Mouse (Mus musculus) left cerebral cortex, postnatal 36 days (tissue): Measurements from ENCODE around the gene Rasa3. TPM values are rescaled to one million over a fixed set of nuclear protein-coding genes. Genes with fewer than 3 reads are reported as not detected.

Source experiments
- DNase-seq, 2 experiments: peaks; one replicate each; pipeline ENCODE4 v3.0.0; 2021 to 2022; ENCODE audit warnings: low spot score in 2 of 2, mixed read lengths in 1 of 2
- intact Hi-C: fragments of 180-260 bp; cut with DNase I; formaldehyde crosslinking; loops from one replicate; pipeline ENCODE4 v1.15.1; 2025
- total RNA-seq, 2 experiments: library from RNA; stranded (reverse); gene quantifications; 2 replicates each; pipeline ENCODE4 v1.2.3; 2021

Gene Rasa3
- total RNA-seq, result 10 to 100 TPM; 57.0 to 62.5 TPM

- intact Hi-C loops, result loop anchor here (5.0 kb wide), 2 partner anchors 35 to 125 kb away; no protein-coding TSS in a partner anchor
- peak; percentile 93 to 95 for DNase-seq
These were observed at the start of gene Rasa3 for GRCm38 (mm10) chr8:13677413-13677883. TSS of gene Rasa3 (minus strand) at chr8:13677603.

- intact Hi-C loops, result loop anchor here (5.0 kb wide), 1 partner anchor 173 kb away; no protein-coding TSS in a partner anchor
- no peak for DNase-seq
These were observed 48.3 kb upstream of the Rasa3 start for GRCm38 (mm10) chr8:13725722-13726121.

- intact Hi-C loops, result no loop called here
- DNase-seq, result no peak
These were observed 41.6 kb upstream of the Rasa3 start for GRCm38 (mm10) chr8:13718980-13719379.

DNA sequence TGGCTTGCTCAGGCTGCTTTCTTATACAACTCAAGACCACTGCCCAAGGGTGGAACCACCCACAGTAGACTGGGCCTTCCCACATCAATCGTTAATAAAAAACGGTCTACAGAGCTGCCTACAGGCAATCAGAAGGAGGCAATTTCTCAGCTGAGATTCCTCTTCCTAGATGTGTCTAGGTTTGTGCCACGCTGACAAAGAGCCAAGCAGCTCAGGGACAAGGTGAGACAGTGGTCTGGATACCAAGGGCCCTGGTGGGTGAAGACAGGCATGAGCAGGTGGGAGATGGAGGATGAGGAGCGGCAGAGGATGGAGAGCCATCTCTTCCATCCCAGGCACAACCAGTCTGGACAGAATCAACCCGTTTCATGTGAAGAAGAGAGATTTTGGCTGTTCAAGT lies 31.1 kb upstream of the Rasa3 start:
- intact Hi-C loops, result no loop called here
- DNase-seq, result no peak

- intact Hi-C loops, result no loop called here
- DNase-seq, result no peak
These were observed 29.5 kb upstream of the Rasa3 start for GRCm38 (mm10) chr8:13706918-13707317.

GRCm38 (mm10) chr8:13705668-13706067 lies 28.3 kb upstream of the Rasa3 start, which contains the start of gene Cfap97d2:
TSS of gene Cfap97d2 (plus strand) at chr8:13705889.
- peak; percentile 38 to 43 for DNase-seq

DNA sequence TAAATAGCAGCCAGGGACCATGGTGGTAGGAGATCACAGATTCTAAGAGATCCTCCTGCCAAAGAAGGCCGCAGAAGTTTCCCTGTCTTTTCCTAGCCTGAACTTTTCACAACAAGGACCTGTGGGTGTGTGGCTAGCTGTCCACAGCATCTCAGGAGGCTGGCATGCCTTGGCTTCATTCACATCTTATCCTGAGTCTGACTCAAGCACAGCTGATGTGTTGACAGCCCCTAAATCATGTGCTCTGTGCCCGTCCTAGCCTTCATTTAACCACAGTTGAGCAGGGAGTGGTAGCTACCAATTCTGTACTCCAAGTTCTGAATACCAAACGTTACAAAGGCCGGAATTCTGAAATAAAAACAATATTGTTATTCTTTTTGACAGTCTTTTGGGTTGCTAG lies 26.9 kb upstream of the Rasa3 start:
- DNase-seq, result no peak
- intact Hi-C loops, result no loop called here

More at GRCm38 (mm10) chr8:13705668-13706067, 28.3 kb upstream of the Rasa3 start, which contains the start of gene Cfap97d2:
- intact Hi-C loops, result no loop called here

DNA sequence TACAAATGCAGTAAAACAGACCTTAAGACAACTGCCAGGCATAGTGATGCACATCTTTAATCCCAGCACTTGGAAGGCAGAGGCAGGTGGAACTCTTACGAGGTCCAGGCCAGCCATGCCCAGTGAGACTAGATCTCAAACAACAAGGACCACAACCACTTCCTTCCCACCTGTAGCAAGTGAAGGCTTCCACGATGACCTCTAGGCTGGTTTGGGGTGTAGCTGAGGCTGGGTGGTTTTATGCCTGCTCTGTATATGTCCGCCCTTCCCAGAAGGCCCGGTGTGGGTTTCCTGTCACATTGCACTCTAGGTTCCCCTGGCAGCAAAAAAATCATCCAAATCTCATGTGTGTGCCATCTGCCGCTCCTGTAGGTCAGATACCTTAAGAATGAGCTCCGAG lies 26.4 kb upstream of the Rasa3 start:
- intact Hi-C loops, result no loop called here

GRCm38 (mm10) chr8:13702755-13703154 lies 25.4 kb upstream of the Rasa3 start:
- DNase-seq, result no peak
- intact Hi-C loops, result no loop called here

More for the DNA sequence above, 26.4 kb upstream of the Rasa3 start:
- no peak for DNase-seq

GRCm38 (mm10) chr8:13699323-13699949 lies 22.0 kb upstream of the Rasa3 start:
- no peak for DNase-seq
- intact Hi-C loops, result no loop called here

- intact Hi-C loops, result no loop called here
- no peak for DNase-seq
These were observed 20.9 kb upstream of the Rasa3 start for GRCm38 (mm10) chr8:13698281-13698680.

DNA sequence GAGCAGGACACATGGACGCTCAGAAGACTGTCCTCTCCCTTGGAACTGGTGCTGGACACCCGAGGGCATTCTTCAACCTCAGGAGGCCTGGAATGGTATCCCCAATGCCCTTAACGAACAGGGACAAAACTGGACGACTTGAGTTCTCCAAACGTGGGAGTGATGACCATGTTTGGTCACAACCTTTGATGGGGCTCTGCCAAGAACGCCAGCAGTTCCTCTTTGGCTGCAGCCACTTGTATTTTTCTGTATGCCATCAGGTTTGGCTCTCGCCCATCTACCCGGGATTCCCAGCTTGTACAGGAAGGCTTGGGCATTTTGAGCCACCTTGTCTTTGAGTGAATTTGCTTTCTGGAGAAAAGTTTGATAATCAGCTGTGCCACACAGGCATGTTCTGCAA lies 20.3 kb upstream of the Rasa3 start:
- no peak for DNase-seq
- intact Hi-C loops, result no loop called here

DNA sequence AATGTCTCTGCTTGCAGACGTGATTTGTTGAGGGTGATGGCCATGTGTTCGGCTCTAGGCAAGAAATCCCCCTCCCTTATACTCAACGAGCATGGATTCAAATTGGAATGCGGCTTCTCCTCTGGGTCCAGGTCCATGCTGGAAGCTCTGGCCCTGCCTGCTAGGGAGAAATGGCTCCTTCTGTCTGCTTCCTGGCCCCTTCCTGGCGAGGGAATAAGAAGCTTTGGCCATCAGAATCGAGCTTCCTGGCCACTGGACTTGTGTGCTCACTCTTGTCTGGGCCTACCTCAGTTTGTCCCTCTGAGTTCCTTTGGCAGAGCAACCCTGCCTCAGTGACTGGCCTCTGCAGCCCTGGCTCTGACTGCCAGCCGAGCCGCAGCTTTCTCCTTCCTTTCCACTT lies 19.8 kb upstream of the Rasa3 start:
- intact Hi-C loops, result no loop called here
- DNase-seq, result no peak

- DNase-seq, result no peak
- intact Hi-C loops, result no loop called here
These were observed 18.8 kb upstream of the Rasa3 start for GRCm38 (mm10) chr8:13696157-13696556.

- intact Hi-C loops, result no loop called here
These were observed 17.9 kb upstream of the Rasa3 start for GRCm38 (mm10) chr8:13695203-13695867.

DNA sequence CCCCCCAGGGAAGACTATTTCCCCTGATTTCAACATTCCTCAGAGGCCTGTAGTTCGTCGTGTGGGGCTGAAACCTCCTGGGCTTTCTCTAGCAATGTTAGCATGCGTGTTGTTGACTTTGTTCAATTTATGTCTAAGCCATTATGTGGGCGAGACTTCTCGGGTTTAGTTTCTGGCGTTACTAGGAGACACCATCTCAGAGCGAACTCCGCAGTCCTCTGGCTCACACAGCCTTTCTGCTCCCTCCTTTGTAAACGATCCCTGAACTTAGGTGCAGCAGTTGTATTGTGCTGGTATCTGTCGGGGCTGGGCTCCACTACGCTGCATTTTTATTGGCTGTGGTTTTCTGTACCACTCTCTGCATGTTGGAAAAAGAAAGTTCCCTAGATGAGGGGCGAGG lies 17.3 kb upstream of the Rasa3 start:
- intact Hi-C loops, result no loop called here

More at GRCm38 (mm10) chr8:13695203-13695867, 17.9 kb upstream of the Rasa3 start:
- no peak for DNase-seq

DNA sequence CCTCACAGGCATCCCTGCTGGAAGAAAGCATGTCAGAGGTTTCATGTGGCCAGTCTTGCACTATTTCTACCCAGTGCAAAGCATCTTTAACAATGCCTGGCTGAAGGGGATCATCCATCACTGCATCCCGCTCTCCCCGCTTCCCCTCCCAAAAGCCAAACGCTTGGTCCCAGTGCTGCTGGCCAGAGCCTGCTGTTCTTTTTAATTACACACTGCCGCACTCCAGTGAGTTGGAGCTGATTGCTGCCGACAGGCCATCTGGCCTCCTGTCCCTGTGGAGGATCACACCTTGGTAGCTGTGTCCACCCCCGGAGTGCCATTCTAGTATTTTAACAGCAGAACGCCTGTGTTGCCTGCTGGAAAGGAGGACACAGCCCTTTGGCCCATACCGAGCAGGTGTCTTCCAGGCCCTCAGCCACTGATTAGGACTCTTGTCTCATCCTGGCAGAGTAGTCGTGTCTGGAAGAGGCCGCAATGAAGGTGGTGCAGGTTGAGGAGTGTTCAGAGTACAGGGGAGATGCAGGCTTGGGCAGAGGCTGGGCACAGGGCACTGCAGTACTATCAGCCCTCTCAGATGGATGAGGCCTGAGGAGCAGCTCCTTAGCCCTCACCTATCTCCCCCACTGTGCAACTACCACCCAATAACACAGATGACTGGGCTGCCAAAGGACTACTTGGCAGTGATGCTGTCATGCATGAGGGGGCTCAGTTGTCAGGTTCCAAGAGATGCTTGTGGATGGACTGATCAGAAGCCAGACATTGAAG lies 15.1 kb upstream of the Rasa3 start:
- intact Hi-C loops, result no loop called here
- no peak for DNase-seq

More for the DNA sequence above, 17.3 kb upstream of the Rasa3 start:
- DNase-seq, result no peak

DNA sequence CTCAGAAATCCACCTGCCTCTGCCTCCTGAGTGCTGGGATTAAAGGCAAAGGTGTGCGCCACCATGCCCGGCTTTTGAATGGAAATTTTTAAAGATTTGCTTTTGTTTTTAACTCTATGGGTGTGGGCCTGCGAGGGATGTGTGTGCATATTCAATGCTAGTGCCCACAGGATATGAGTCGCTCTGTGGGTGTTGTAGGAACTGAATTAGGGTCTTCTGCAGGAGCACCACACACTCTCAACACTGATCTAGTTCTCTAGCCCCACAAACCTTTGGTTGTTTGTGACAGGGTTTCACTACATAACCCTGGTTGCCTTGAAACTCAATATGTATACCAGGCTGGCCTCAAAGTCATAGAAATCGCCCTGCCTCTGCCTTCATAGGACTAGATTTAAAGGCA lies 11.9 kb upstream of the Rasa3 start:
- intact Hi-C loops, result no loop called here
- DNase-seq, result no peak

GRCm38 (mm10) chr8:13688461-13688860 lies 11.1 kb upstream of the Rasa3 start:
- intact Hi-C loops, result no loop called here
- no peak for DNase-seq

DNA sequence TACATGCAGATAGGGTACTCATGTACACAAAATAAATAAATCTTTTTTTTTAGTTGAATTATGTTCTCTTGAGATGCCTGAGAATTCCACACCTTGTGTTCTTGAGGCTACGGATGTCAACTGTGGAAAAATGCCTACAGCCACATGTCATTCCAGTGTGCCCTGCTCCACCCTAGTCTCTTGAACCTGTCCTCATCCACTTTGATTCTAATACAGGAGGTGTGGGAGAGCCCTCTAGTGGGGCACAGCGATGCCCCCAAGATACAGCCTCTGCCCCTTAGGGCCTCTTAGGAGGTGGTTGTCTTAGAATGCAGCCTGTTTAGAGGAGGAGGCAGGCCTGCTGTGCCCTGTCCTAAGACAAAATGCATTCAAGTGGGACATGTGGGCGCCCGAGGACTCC lies 10.5 kb upstream of the Rasa3 start:
- intact Hi-C loops, result no loop called here
- no peak for DNase-seq
